Mouse (Mus musculus) cortical plate, adult 2 months (tissue): ENCODE measurements around the gene Cdh22.

Experiments used
- CTCF ChIP-seq: fragments of 200-500 bp; IDR thresholded peaks from 2 replicates; pipeline ENCODE4 v1.5.1; 2011; ENCODE audit warnings: mild to moderate bottlenecking, control low read depth, low read length; ENCODE audit not compliant: insufficient read depth; ENCODE audit errors: extremely low read depth
- POLR2A ChIP-seq: fragments of 200-500 bp; IDR thresholded peaks from 2 replicates; pipeline ENCODE4 v1.6.1; 2011; ENCODE audit warnings: mild to moderate bottlenecking, low read length, control low read depth; ENCODE audit not compliant: insufficient read depth; ENCODE audit errors: extremely low read depth

DNA sequence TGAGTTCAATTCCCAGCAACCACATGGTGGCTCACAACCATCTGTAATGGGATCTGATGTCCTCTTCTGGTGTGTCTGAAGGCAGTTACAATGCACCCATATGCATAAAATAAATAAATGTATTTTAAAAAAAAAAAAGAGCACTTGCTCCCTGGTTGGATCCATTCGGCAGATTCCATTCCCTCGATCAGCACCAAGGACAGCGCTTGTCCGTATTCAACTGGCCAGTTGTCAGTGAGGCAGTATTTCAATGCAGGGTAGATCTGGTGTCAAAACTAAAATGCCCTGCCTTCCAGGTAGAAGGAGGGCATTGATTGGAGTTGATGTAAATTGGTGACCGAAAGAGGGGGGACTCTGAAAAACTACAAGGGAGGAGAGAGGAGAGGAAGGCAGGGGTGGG is 74.2 kb downstream of the Cdh22 start:
- TF ChIP-seq CTCF, result no peak
- TF ChIP-seq POLR2A, result no peak
